Mouse (Mus musculus) cortical plate, adult 2 months (tissue): ENCODE data around the gene Cdhr5.

Source experiments
- CTCF ChIP-seq: fragments of 200-500 bp; IDR thresholded peaks from 2 replicates; pipeline ENCODE4 v1.5.1; 2011; ENCODE audit warnings: mild to moderate bottlenecking, control low read depth, low read length; ENCODE audit not compliant: insufficient read depth; ENCODE audit errors: extremely low read depth
- POLR2A ChIP-seq: fragments of 200-500 bp; IDR thresholded peaks from 2 replicates; pipeline ENCODE4 v1.6.1; 2011; ENCODE audit warnings: mild to moderate bottlenecking, low read length, control low read depth; ENCODE audit not compliant: insufficient read depth; ENCODE audit errors: extremely low read depth

DNA sequence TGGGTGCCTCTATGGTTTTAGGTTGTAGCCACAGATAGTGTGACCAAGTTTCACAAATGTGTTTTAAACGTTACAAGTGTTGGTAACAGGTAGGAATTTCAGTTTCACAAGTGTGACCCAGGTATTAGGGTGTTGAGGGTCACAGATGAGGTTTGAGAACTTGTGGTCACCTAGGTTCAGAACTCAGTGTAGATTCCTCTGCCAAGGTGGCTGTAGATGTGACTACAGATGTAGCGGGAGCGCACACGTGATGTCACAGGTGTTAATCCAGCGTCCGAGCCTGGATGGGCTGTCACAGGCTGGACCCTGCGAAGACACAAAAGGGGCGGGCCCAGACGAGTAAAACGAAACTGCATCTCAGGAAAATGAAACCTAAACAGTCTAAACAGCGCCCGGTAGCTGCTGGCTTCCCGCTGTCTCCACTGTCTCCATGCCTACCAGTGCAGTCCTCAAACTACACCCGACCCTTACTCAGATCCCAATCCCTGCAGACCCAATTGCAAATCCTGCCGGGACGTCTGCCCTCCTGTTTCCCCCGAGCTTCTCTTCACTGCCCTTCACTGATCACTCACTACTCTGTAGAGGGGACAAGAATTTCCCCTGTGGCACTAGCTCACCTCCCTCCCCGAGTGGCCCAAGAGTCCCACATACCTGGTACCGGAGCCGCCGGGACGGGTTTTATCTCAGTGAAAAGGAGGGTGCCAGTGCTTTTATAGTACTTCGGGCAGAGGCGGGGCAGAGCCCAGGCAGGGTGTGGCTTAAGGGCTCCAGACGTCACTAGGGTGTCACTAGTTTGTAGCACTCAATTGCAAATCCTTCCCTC lies 10.6 kb downstream of the Cdhr5 start, which contains the start of gene Irf7:
- no peak for TF ChIP-seq CTCF
- no peak for TF ChIP-seq POLR2A
